Mouse (Mus musculus): ENCODE results near the gene Lrrc8c. TPM values are rescaled to one million over a fixed set of nuclear protein-coding genes. Genes with fewer than 3 reads are reported as not detected.

The Lrrc8c gene
- polyA plus RNA-seq, 1 experiment from 2014 or later, result 17.8 TPM

- Histone ChIP-seq H3K4me1 (0 out of 2 replicates have a peak, but pooled peaks cover 9% of the 10 kb centered on the region), H3K4me2 (no peak overlapping the region), H3K4me3 (replicated peaks) (no peak overlapping the region), H3K9ac (no peak overlapping the region), H3K27me3 (replicated peaks) (no peaks in the 10 kb centered on the region), H3K27ac (no peak overlapping the region), H3K9me3 (no peaks in the 10 kb centered on the region), H3K36me3 (no peaks in the 10 kb centered on the region)
- 78% methylated on average over 6 of the region's 6 CpGs for WGBS
- no peak for ATAC-seq (ENCODE audit: insufficient read depth, low FRiP score, low read depth)
Observed at GRCm38 (mm10) chr5:105587471-105587870, 68.3 kb downstream of the Lrrc8c start.

GRCm38 (mm10) chr5:105588683-105589082 is 69.5 kb downstream of the Lrrc8c start:
- WGBS, result 49% methylated on average over 4 of the region's 4 CpGs
- no peak overlapping the region for H3K9ac ChIP-seq
- no peaks in the 10 kb centered on the region for H3K27me3 ChIP-seq (replicated peaks)
- H3K4me2 ChIP-seq, result no peak overlapping the region
- H3K9me3 ChIP-seq, result no peaks in the 10 kb centered on the region
- H3K36me3 ChIP-seq, result no peaks in the 10 kb centered on the region
- H3K4me3 ChIP-seq (replicated peaks), result no peak overlapping the region
- 0 out of 2 replicates have a peak, but pooled peaks cover 9% of the 10 kb centered on the region for H3K4me1 ChIP-seq
- no peak for ATAC-seq (ENCODE audit: insufficient read depth, low FRiP score, low read depth)
- H3K27ac ChIP-seq, result no peak overlapping the region

- Histone ChIP-seq H3K27me3 (replicated peaks) (no peaks in the 10 kb centered on the region), H3K4me3 (replicated peaks) (no peak overlapping the region), H3K9me3 (no peaks in the 10 kb centered on the region), H3K36me3 (no peaks in the 10 kb centered on the region), H3K27ac (no peak overlapping the region), H3K4me1 (0 out of 2 replicates have a peak, but pooled peaks cover 9% of the 10 kb centered on the region), H3K4me2 (no peak overlapping the region), H3K9ac (no peak overlapping the region)
- 73% methylated on average over 3 of the region's 3 CpGs for WGBS
- ATAC-seq (ENCODE audit: insufficient read depth, low FRiP score, low read depth), result no peak
Observed at GRCm38 (mm10) chr5:105589119-105589518, 69.9 kb downstream of the Lrrc8c start.

GRCm38 (mm10) chr5:105592396-105592795 is 73.2 kb downstream of the Lrrc8c start:
- Histone ChIP-seq H3K9me3 (no peaks in the 10 kb centered on the region), H3K4me2 (no peak overlapping the region), H3K27ac (no peak overlapping the region), H3K4me1 (0 out of 2 replicates have a peak, but pooled peaks cover under 1% of the 10 kb centered on the region), H3K9ac (no peak overlapping the region), H3K27me3 (replicated peaks) (no peaks in the 10 kb centered on the region), H3K4me3 (replicated peaks) (no peak overlapping the region), H3K36me3 (no peaks in the 10 kb centered on the region)
- 89% methylated on average over 4 of the region's 4 CpGs for WGBS
- no peak for ATAC-seq (ENCODE audit: insufficient read depth, low FRiP score, low read depth)

GRCm38 (mm10) chr5:105593630-105594029 is 74.4 kb downstream of the Lrrc8c start:
- Histone ChIP-seq H3K4me1 (no peaks in the 10 kb centered on the region), H3K4me2 (no peak overlapping the region), H3K36me3 (no peaks in the 10 kb centered on the region), H3K27ac (no peak overlapping the region), H3K4me3 (replicated peaks) (no peak overlapping the region), H3K27me3 (replicated peaks) (no peaks in the 10 kb centered on the region), H3K9me3 (no peaks in the 10 kb centered on the region), H3K9ac (no peak overlapping the region)
- WGBS, result 72% methylated on average over 9 of the region's 9 CpGs
- ATAC-seq (ENCODE audit: insufficient read depth, low FRiP score, low read depth), result no peak

GRCm38 (mm10) chr5:105598866-105599265 is 79.7 kb downstream of the Lrrc8c start:
- no peak overlapping the region for H3K9ac ChIP-seq
- H3K4me3 ChIP-seq (replicated peaks), result no peak overlapping the region
- 72% methylated on average over 9 of the region's 9 CpGs for WGBS
- no peaks in the 10 kb centered on the region for H3K27me3 ChIP-seq (replicated peaks)
- no peak overlapping the region for H3K27ac ChIP-seq
- no peak overlapping the region for H3K4me2 ChIP-seq
- no peaks in the 10 kb centered on the region for H3K9me3 ChIP-seq
- no peaks in the 10 kb centered on the region for H3K4me1 ChIP-seq
- ATAC-seq (ENCODE audit: insufficient read depth, low FRiP score, low read depth), result no peak
- no peaks in the 10 kb centered on the region for H3K36me3 ChIP-seq

- no peak overlapping the region for H3K4me3 ChIP-seq (replicated peaks)
- no peak overlapping the region for H3K4me2 ChIP-seq
- 61% methylated on average over 4 of the region's 4 CpGs for WGBS
- no peaks in the 10 kb centered on the region for H3K9me3 ChIP-seq
- H3K27me3 ChIP-seq (replicated peaks), result no peaks in the 10 kb centered on the region
- H3K27ac ChIP-seq, result no peak overlapping the region
- no peak for ATAC-seq (ENCODE audit: insufficient read depth, low FRiP score, low read depth)
- H3K36me3 ChIP-seq, result no peaks in the 10 kb centered on the region
- H3K9ac ChIP-seq, result no peak overlapping the region
- H3K4me1 ChIP-seq, result no peaks in the 10 kb centered on the region
Observed at GRCm38 (mm10) chr5:105599315-105599714, 80.1 kb downstream of the Lrrc8c start.

- H3K4me1 ChIP-seq, result no peaks in the 10 kb centered on the region
- ATAC-seq (ENCODE audit: insufficient read depth, low FRiP score, low read depth), result no peak
- no peak overlapping the region for H3K27ac ChIP-seq
- no peak overlapping the region for H3K4me2 ChIP-seq
- no peaks in the 10 kb centered on the region for H3K36me3 ChIP-seq
- H3K9me3 ChIP-seq, result no peaks in the 10 kb centered on the region
- no peak overlapping the region for H3K9ac ChIP-seq
- WGBS, result 81% methylated on average over 5 of the region's 5 CpGs
- H3K27me3 ChIP-seq (replicated peaks), result no peaks in the 10 kb centered on the region
- no peak overlapping the region for H3K4me3 ChIP-seq (replicated peaks)
Observed at GRCm38 (mm10) chr5:105600998-105601397, 81.8 kb downstream of the Lrrc8c start.

GRCm38 (mm10) chr5:105602585-105602984 is 83.4 kb downstream of the Lrrc8c start:
- H3K4me2 ChIP-seq, result no peak overlapping the region
- ATAC-seq (ENCODE audit: insufficient read depth, low FRiP score, low read depth), result no peak
- H3K9ac ChIP-seq, result no peak overlapping the region
- no peaks in the 10 kb centered on the region for H3K27me3 ChIP-seq (replicated peaks)
- peaks cover 8% of the 10 kb centered on the region for H3K36me3 ChIP-seq
- WGBS, result 66% methylated on average over 9 of the region's 9 CpGs
- H3K27ac ChIP-seq, result no peak overlapping the region
- H3K9me3 ChIP-seq, result no peaks in the 10 kb centered on the region
- no peak overlapping the region for H3K4me3 ChIP-seq (replicated peaks)
- H3K4me1 ChIP-seq, result no peaks in the 10 kb centered on the region

GRCm38 (mm10) chr5:105605736-105606135 is 86.5 kb downstream of the Lrrc8c start:
- Histone ChIP-seq H3K4me1 (no peaks in the 10 kb centered on the region), H3K9ac (no peak overlapping the region)
- 81% methylated on average over 9 of the region's 9 CpGs for whole genome bisulfite sequencing

GRCm38 (mm10) chr5:105609683-105610082 is 90.5 kb downstream of the Lrrc8c start:
- no peak overlapping the region for H3K9ac ChIP-seq
- WGBS, result 61% methylated on average over 12 of the region's 12 CpGs
- no peak overlapping the region for H3K27ac ChIP-seq
- no peaks in the 10 kb centered on the region for H3K9me3 ChIP-seq
- H3K36me3 ChIP-seq, result peaks cover 15% of the 10 kb centered on the region
- no peaks in the 10 kb centered on the region for H3K4me1 ChIP-seq
- H3K27me3 ChIP-seq (replicated peaks), result no peaks in the 10 kb centered on the region
- no peak overlapping the region for H3K4me3 ChIP-seq (replicated peaks)
- no peak overlapping the region for H3K4me2 ChIP-seq
- ATAC-seq (ENCODE audit: insufficient read depth, low FRiP score, low read depth), result peak; percentile 35; the same call in 1 of the 2 replicates

More at GRCm38 (mm10) chr5:105605736-105606135, 86.5 kb downstream of the Lrrc8c start:
- no peak overlapping the region for H3K4me3 ChIP-seq (replicated peaks)
- no peak for ATAC-seq (ENCODE audit: insufficient read depth, low FRiP score, low read depth)
- H3K27me3 ChIP-seq (replicated peaks), result no peaks in the 10 kb centered on the region
- H3K27ac ChIP-seq, result no peak overlapping the region
- peaks cover 15% of the 10 kb centered on the region for H3K36me3 ChIP-seq
- H3K9me3 ChIP-seq, result no peaks in the 10 kb centered on the region
- no peak overlapping the region for H3K4me2 ChIP-seq

GRCm38 (mm10) chr5:105613002-105613401 is 93.8 kb downstream of the Lrrc8c start:
- no peak overlapping the region for H3K4me2 ChIP-seq
- H3K36me3 ChIP-seq, result peaks cover 2% of the 10 kb centered on the region; the same call in 1 of the 2 replicates
- no peaks in the 10 kb centered on the region for H3K4me1 ChIP-seq
- no peak for ATAC-seq (ENCODE audit: insufficient read depth, low FRiP score, low read depth)
- H3K27me3 ChIP-seq (replicated peaks), result no peaks in the 10 kb centered on the region
- 57% methylated on average over 9 of the region's 9 CpGs for WGBS
- H3K27ac ChIP-seq, result no peak overlapping the region
- no peak overlapping the region for H3K4me3 ChIP-seq (replicated peaks)
- no peaks in the 10 kb centered on the region for H3K9me3 ChIP-seq
- no peak overlapping the region for H3K9ac ChIP-seq

GRCm38 (mm10) chr5:105614000-105614399 is 94.8 kb downstream of the Lrrc8c start:
- Histone ChIP-seq H3K9me3 (no peaks in the 10 kb centered on the region), H3K27me3 (replicated peaks) (no peaks in the 10 kb centered on the region), H3K9ac (no peak overlapping the region), H3K36me3 (no peaks in the 10 kb centered on the region), H3K4me1 (no peaks in the 10 kb centered on the region), H3K27ac (no peak overlapping the region), H3K4me2 (no peak overlapping the region), H3K4me3 (replicated peaks) (no peak overlapping the region)
- no peak for ATAC-seq (ENCODE audit: insufficient read depth, low FRiP score, low read depth)
- 66% methylated on average over 5 of the region's 5 CpGs for WGBS
